In genomic region chr6:57581595-57581994, GRCm38 (mm10) we compare ENCODE assay signal across 7 mouse cellular contexts. TPM values are rescaled to one million over a fixed set of nuclear protein-coding genes. Genes with fewer than 3 reads are reported as not detected.
DNase-seq lines count a peak whose midpoint lies in the region; ATAC-seq and TF ChIP-seq lines count a peak whose summit lies in the region.

No protein-coding gene starts in this region.

- TF ChIP-seq CTCF in thymus, adult 2 months (IDR thresholded peaks at IDR 0.05; ENCODE audit: borderline replicate concordance, control insufficient read depth, extremely low read depth, insufficient read depth, low read length, poor library complexity): no peak

- H3K4me1 ChIP-seq in thymus, adult 2 months (replicated peaks; ENCODE audit: control insufficient read depth, insufficient read depth, low read length): no peaks in the 10 kb centered on the region; the same call in 1 of the 2 replicates
- H3K4me1 ChIP-seq in forebrain, embryonic 12.5 days: peaks cover 7% of the 10 kb centered on the region
- peaks cover 6% of the 10 kb centered on the region; the same call in 1 of the 2 replicates for H3K4me1 ChIP-seq in liver, embryonic 12.5 days

- WGBS in thymus, adult 2 months: 53% methylated on average over 12 of the region's 12 CpGs
- 89% methylated on average over 12 of the region's 12 CpGs for WGBS in forebrain, embryonic 12.5 days
- WGBS in liver, embryonic 12.5 days (ENCODE audit: insufficient replicate concordance): 70% methylated on average over 12 of the region's 12 CpGs

- TF ChIP-seq POLR2A in thymus, adult 2 months (IDR thresholded peaks at IDR 0.05; ENCODE audit: control insufficient read depth, extremely low read depth, insufficient read depth, low read length, poor library complexity): no peak

- H3K36me3 ChIP-seq in thymus, adult 2 months (ENCODE audit: control insufficient read depth, insufficient read depth, low read length): peaks cover 11% of the 10 kb centered on the region; the same call in 1 of the 2 replicates
- no peaks in the 10 kb centered on the region for H3K36me3 ChIP-seq in forebrain, embryonic 12.5 days (replicated peaks)
- peaks cover 3% of the 10 kb centered on the region; the same call in 1 of the 2 replicates for H3K36me3 ChIP-seq in liver, embryonic 12.5 days

- ATAC-seq in forebrain, embryonic 12.5 days (ENCODE audit: low FRiP score): no peak
- no peak for ATAC-seq in liver, embryonic 12.5 days

- no peaks in the 10 kb centered on the region for H3K27me3 ChIP-seq in thymus, adult 2 months (ENCODE audit: control insufficient read depth, insufficient read depth, low read length)
- H3K27me3 ChIP-seq in forebrain, embryonic 12.5 days: no peaks in the 10 kb centered on the region
- H3K27me3 ChIP-seq in liver, embryonic 12.5 days (replicated peaks): no peaks in the 10 kb centered on the region

- peak overlapping the region; percentile 22; the same call in 1 of the 2 replicates for H3K4me3 ChIP-seq in thymus, adult 2 months (ENCODE audit: control insufficient read depth, insufficient read depth, low read length)
- peak overlapping the region; percentile 40; the same call in 1 of the 2 replicates for H3K4me3 ChIP-seq in forebrain, embryonic 12.5 days (replicated peaks)
- H3K4me3 ChIP-seq in liver, embryonic 12.5 days: peak overlapping the region; percentile 68

- H3K9me3 ChIP-seq in forebrain, embryonic 12.5 days: no peaks in the 10 kb centered on the region
- H3K9me3 ChIP-seq in liver, embryonic 12.5 days (replicated peaks): no peaks in the 10 kb centered on the region

- peak overlapping the region; percentile 67 for H3K4me2 ChIP-seq in forebrain, embryonic 12.5 days
- H3K4me2 ChIP-seq in liver, embryonic 12.5 days: peak overlapping the region; percentile 78

- no peak for DNase-seq in thymus, adult 2 months
- DNase-seq in thymus, postnatal 36 days: no peak
- no peak for DNase-seq in cerebellum, adult 9-10 months
- DNase-seq in frontal cortex, postnatal 36 days (ENCODE audit: low spot score in 2 of 2): no peak
- no peak for DNase-seq in layer of hippocampus, postnatal 10 days (ENCODE audit: low spot score in 2 of 2)

- no peak overlapping the region for H3K9ac ChIP-seq in forebrain, embryonic 12.5 days
- peak overlapping the region; percentile 76 for H3K9ac ChIP-seq in liver, embryonic 12.5 days

- no peak overlapping the region for H3K27ac ChIP-seq in thymus, adult 2 months (ENCODE audit: control insufficient read depth, insufficient read depth, low read length)
- no peak overlapping the region for H3K27ac ChIP-seq in forebrain, embryonic 12.5 days
- peak overlapping the region; percentile 62; the same call in 1 of the 2 replicates for H3K27ac ChIP-seq in liver, embryonic 12.5 days

RNA-seq across cellular contexts. Expression of gene Herc6, which starts 0.8 kb away (rescaled TPM):
- polyA plus RNA-seq in thymus, adult 2 months (2012; rRNA removed): 13.9 and 15.7 TPM in 2 replicates
- polyA plus RNA-seq in forebrain, embryonic 12.5 days (2016; fragmentation: Nextera tagmentation; extraction: Ambion mirVana): 2.5 and 2.8 TPM in 2 replicates
- polyA plus RNA-seq in liver, embryonic 12.5 days (2016; fragmentation: Nextera tagmentation; extraction: Ambion mirVana): 2.9 and 3.8 TPM in 2 replicates
- total RNA-seq in layer of hippocampus, postnatal 10 days (2021): 1 to 10 TPM; 2.9 to 3.2 TPM

RNA-seq across cellular contexts. Expression of gene Ppm1k, which starts 46.3 kb away (rescaled TPM):
- polyA plus RNA-seq in thymus, adult 2 months (2012; rRNA removed): 3.5 and 4.7 TPM in 2 replicates
- 6.9 TPM in 2 replicates for polyA plus RNA-seq in forebrain, embryonic 12.5 days (2016; fragmentation: Nextera tagmentation; extraction: Ambion mirVana)
- 2.2 and 2.9 TPM in 2 replicates for polyA plus RNA-seq in liver, embryonic 12.5 days (2016; fragmentation: Nextera tagmentation; extraction: Ambion mirVana)
- total RNA-seq in layer of hippocampus, postnatal 10 days (2021): 10 to 100 TPM; 27.4 to 29.8 TPM
